Mouse (Mus musculus) liver, embryonic 14.5 days (tissue): ENCODE measurements around the gene Efhd2. TPM values are rescaled to one million over a fixed set of nuclear protein-coding genes. Genes with fewer than 3 reads are reported as not detected.

Source experiments
- ATAC-seq: fragments of 200-750 bp; cut with Nextera tagmentation; 2 replicates; pipeline ENCODE4 v1.8.0; 2017; ENCODE audit warnings: moderate number of reproducible peaks, mild to moderate bottlenecking, moderate library complexity; ENCODE audit not compliant: insufficient read depth
- DNase-seq, 3 experiments: peaks; one replicate each; pipeline ENCODE4 v3.0.0-alpha.2; 2012 to 2013; ENCODE audit warnings: low read depth in 3 of 3, low spot score in 3 of 3
- H3K27ac ChIP-seq: fragments of 300-500 bp; sonication (generic); 2 replicates; pipeline ENCODE4 v1.5.1; 2014; ENCODE audit warnings: moderate library complexity, mild to moderate bottlenecking, control low read depth, inconsistent platforms
- H3K27me3 ChIP-seq: fragments of 300-500 bp; sonication (generic); 2 replicates; pipeline ENCODE4 v1.6.1; 2014; ENCODE audit warnings: mild to moderate bottlenecking, low read length, moderate library complexity; ENCODE audit not compliant: control insufficient read depth, insufficient read depth
- H3K36me3 ChIP-seq: fragments of 300-500 bp; sonication (generic); replicated peaks from 2 replicates; pipeline ENCODE4 v1.6.1; 2014; ENCODE audit warnings: low read depth; ENCODE audit not compliant: control insufficient read depth, insufficient read depth
- H3K4me1 ChIP-seq, 2 experiments: fragments of 200-500 bp in 1 of 2; fragments of 300-500 bp in 1 of 2; sonication (generic) in 1 of 2; replicated peaks; 2 replicates each; pipeline ENCODE4 v1.6.1; 2012 to 2014; ENCODE audit warnings: antibody characterized with exemption in 1 of 2, inconsistent platforms in 1 of 2, low read length in 1 of 2; ENCODE audit not compliant: control insufficient read depth in 2 of 2, insufficient read depth in 2 of 2
- H3K4me2 ChIP-seq: fragments of 300-500 bp; sonication (generic); 2 replicates; pipeline ENCODE4 v1.6.1; 2014; ENCODE audit warnings: low read depth, mild to moderate bottlenecking, control low read depth, moderate library complexity
- H3K4me3 ChIP-seq, 2 experiments: fragments of 200-500 bp in 1 of 2; fragments of 300-500 bp in 1 of 2; sonication (generic) in 1 of 2; 2 replicates each; pipeline ENCODE4 v1.5.1; 2012 to 2014; ENCODE audit warnings: low read depth in 2 of 2, low read length in 2 of 2, mild to moderate bottlenecking in 2 of 2, control low read depth in 1 of 2, inconsistent platforms in 1 of 2, moderate library complexity in 1 of 2; ENCODE audit not compliant: insufficient read depth in 1 of 2
- H3K9ac ChIP-seq: fragments of 300-500 bp; sonication (generic); replicated peaks from 2 replicates; pipeline ENCODE4 v1.6.1; 2014; ENCODE audit warnings: mild to moderate bottlenecking, control low read depth, moderate library complexity
- H3K9me3 ChIP-seq: fragments of 300-500 bp; sonication (generic); 2 replicates; pipeline ENCODE4 v1.6.1; 2016; ENCODE audit warnings: low read length, mixed read lengths; ENCODE audit not compliant: control insufficient read depth
- CTCF ChIP-seq: IDR thresholded peaks from 2 replicates; pipeline ENCODE4 v1.5.1; 2016; ENCODE audit warnings: antibody characterized with exemption, low read depth, control low read depth
- EP300 ChIP-seq: IDR thresholded peaks from 2 replicates; pipeline ENCODE4 v1.6.1; 2016; ENCODE audit warnings: antibody characterized with exemption, low read depth
- WGBS: fragments of 180-500 bp; shearing (Covaris S2); extraction: QIAGEN DNeasy Blood & Tissue Kit; methylation state at CpG from one replicate; pipeline ENCODE4 v1.1.7; 2014; ENCODE audit not compliant: insufficient replicate concordance; 5-methylcytosine and 5-hydroxymethylcytosine counted together
- polyA plus RNA-seq, 2 experiments: library from polyadenylated mRNA; depleted of rRNA in 1 of 2; stranded (reverse) in 1 of 2; unstranded in 1 of 2; fragments of >200 nt; fragmentation: Nextera tagmentation in 1 of 2; extraction: Ambion mirVana in 1 of 2; gene quantifications; 2 replicates each; pipeline versions ENCODE4 v1.2.1 to v1.2.3; 2012 to 2014

Efhd2 gene
- polyA plus RNA-seq, 2 experiments = 23.4 to 25.9 TPM

- TF ChIP-seq EP300 (no peak), CTCF (no peak)
- H3K4me2 ChIP-seq = no peak overlapping the region
- H3K36me3 ChIP-seq = no peaks in the 10 kb centered on the region
- H3K4me3 ChIP-seq = no peak overlapping the region
- H3K27me3 ChIP-seq = no peaks in the 10 kb centered on the region
- no peak overlapping the region for H3K9ac ChIP-seq
- no peak overlapping the region for H3K27ac ChIP-seq
- 0 out of 4 replicates have a peak, but pooled peaks cover 0 to 1% of the 10 kb centered on the region in 2 experiments for H3K4me1 ChIP-seq
- WGBS = 38% methylated on average over 4 of the region's 4 CpGs
- ATAC-seq (no peak), DNase-seq (no peak)
- no peaks in the 10 kb centered on the region for H3K9me3 ChIP-seq
Observed at GRCm38 (mm10) chr4:141828177-141828576, 46.5 kb downstream of the Efhd2 start.

DNA sequence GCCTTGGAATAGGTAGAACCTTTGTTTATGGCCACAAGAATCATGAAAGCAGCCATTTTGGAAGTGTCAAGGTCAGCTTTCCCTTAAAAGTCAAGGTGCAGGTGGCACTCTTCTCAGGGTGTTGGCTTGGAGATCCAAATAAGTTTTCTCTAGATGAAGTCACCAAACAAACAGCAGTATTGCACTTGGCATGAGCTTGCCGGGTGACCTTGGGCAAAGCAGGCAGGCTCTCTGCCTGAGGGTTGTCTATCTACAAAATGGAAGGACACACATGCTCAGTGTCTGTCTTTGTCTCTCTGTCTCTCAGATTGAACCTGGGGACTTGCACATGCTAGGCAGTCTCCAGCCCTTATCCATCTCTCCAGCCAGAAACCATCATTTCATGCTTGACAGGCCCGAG is 47.3 kb downstream of the Efhd2 start:
- ATAC-seq = no peak
- Histone ChIP-seq H3K4me2 (no peak overlapping the region), H3K27me3 (no peaks in the 10 kb centered on the region), H3K4me3 (no peak overlapping the region), H3K4me1 (peaks cover 0 to 5% of the 10 kb centered on the region in 2 experiments; a peak in 1 of 4 replicates), H3K9me3 (no peaks in the 10 kb centered on the region), H3K27ac (no peak overlapping the region), H3K9ac (no peak overlapping the region), H3K36me3 (no peaks in the 10 kb centered on the region)
- 65% methylated on average over 2 of the region's 2 CpGs for WGBS
- no peak for DNase-seq
- TF ChIP-seq CTCF = no peak
- TF ChIP-seq EP300 = no peak

- ATAC-seq (no peak), DNase-seq (no peak)
- Histone ChIP-seq H3K4me3 (no peak within 1 kb of the TSS), H3K27ac (no peak within 1 kb of the TSS), H3K36me3 (no peaks in the 10 kb centered on the region), H3K9ac (no peak within 1 kb of the TSS), H3K4me2 (no peak within 1 kb of the TSS), H3K9me3 (no peaks in the 10 kb centered on the region), H3K27me3 (no peaks in the 10 kb centered on the region), H3K4me1 (peaks cover 0 to 5% of the 10 kb centered on the region in 2 experiments; a peak in 1 of 4 replicates)
- WGBS = 37% methylated on average over 5 of the region's 5 CpGs
- TF ChIP-seq CTCF (no peak), EP300 (no peak)
Observed at GRCm38 (mm10) chr4:141826060-141826459, 48.7 kb downstream of the Efhd2 start, which contains the start of gene Cela2a. Gene Cela2a, minus strand, starts transcription at chr4:141826160.

DNA sequence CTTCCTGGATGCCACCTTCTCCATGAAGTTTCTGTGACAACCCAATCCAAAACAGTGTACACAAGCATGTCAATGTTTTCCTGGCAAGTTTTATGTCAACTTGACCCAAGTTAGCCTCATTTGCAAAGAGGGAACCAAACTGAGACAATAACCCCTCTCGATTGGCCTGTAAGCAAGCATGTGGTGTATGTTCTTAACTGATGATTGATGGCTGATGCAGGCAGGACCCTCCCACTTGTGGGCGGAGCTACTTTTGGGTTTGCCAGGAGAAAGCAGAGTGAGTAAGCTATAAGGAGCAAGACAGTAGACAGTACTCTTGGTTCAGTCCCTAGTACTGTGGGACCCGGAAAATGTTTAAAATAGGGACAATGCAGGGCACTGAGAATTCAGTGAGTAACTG is 51.7 kb downstream of the Efhd2 start:
- Histone ChIP-seq H3K4me3 (no peak overlapping the region), H3K4me2 (no peak overlapping the region), H3K9ac (no peak overlapping the region), H3K27ac (no peak overlapping the region), H3K4me1 (peaks cover 0 to 5% of the 10 kb centered on the region in 2 experiments; a peak in 1 of 4 replicates), H3K36me3 (no peaks in the 10 kb centered on the region), H3K9me3 (no peaks in the 10 kb centered on the region), H3K27me3 (no peaks in the 10 kb centered on the region)
- ATAC-seq = peak; percentile 76
- TF ChIP-seq CTCF = no peak
- no peak for TF ChIP-seq EP300
- 33% methylated on average over 3 of the region's 3 CpGs for WGBS
- peak; percentile 50 to 67 (median 58) for DNase-seq

- TF ChIP-seq CTCF = peak; percentile 68
- TF ChIP-seq EP300 = no peak
- ATAC-seq (no peak), DNase-seq (no peak)
- H3K9ac ChIP-seq = no peak overlapping the region
- H3K27me3 ChIP-seq = no peaks in the 10 kb centered on the region
- no peak overlapping the region for H3K4me2 ChIP-seq
- no peaks in the 10 kb centered on the region for H3K36me3 ChIP-seq
- no peaks in the 10 kb centered on the region for H3K9me3 ChIP-seq
- WGBS = 70% methylated on average over 10 of the region's 10 CpGs
- H3K4me3 ChIP-seq = no peak overlapping the region
- H3K4me1 ChIP-seq = peaks cover 0 to 5% of the 10 kb centered on the region in 2 experiments; a peak in 1 of 4 replicates
- H3K27ac ChIP-seq = no peak overlapping the region
Observed at GRCm38 (mm10) chr4:141822089-141822488, 52.6 kb downstream of the Efhd2 start.
